Mouse (Mus musculus) CH12.LX (cell line): ENCODE results near the gene Fam3c. TPM values are rescaled to one million over a fixed set of nuclear protein-coding genes. Genes with fewer than 3 reads are reported as not detected.

Experiments
- DNase-seq: peaks from one replicate; pipeline ENCODE4 v3.0.0-alpha.2; 2013; ENCODE audit errors: extremely low read depth
- H3K27ac ChIP-seq: 2 replicates; pipeline ENCODE4 v1.5.1; 2012; ENCODE audit warnings: low read depth, mild to moderate bottlenecking, control low read depth, moderate library complexity; ENCODE audit not compliant: insufficient read depth
- H3K27me3 ChIP-seq: replicated peaks from 2 replicates; pipeline ENCODE3; 2012; ENCODE audit warnings: inconsistent platforms
- H3K36me3 ChIP-seq, 2 experiments: replicated peaks in 1 of 2; 2 replicates each; pipeline versions ENCODE3 to v1.6.1; 2012; ENCODE audit warnings: inconsistent platforms in 1 of 2, low read length in 1 of 2, mild to moderate bottlenecking in 1 of 2, mixed read lengths in 1 of 2, moderate library complexity in 1 of 2; ENCODE audit not compliant: control insufficient read depth in 1 of 2, insufficient read depth in 1 of 2
- H3K4me1 ChIP-seq, 2 experiments: 2 replicates each; pipeline ENCODE4 v1.6.1; 2012; ENCODE audit warnings: inconsistent platforms in 1 of 2, moderate library complexity in 1 of 2; ENCODE audit not compliant: insufficient read depth in 2 of 2, control insufficient read depth in 1 of 2
- H3K4me2 ChIP-seq: 2 replicates; pipeline ENCODE4 v1.6.1; 2012; ENCODE audit warnings: low read depth, mild to moderate bottlenecking, control low read depth; ENCODE audit not compliant: poor library complexity, insufficient read depth, severe bottlenecking
- H3K4me3 ChIP-seq, 3 experiments: fragments of 150-350 bp in 1 of 3; sonication (generic) in 1 of 3; replicated peaks in 1 of 3; 2 replicates each; pipeline versions ENCODE3 to v1.5.1; 2011 to 2012; ENCODE audit warnings: low read depth in 2 of 3, low read length in 2 of 3, mild to moderate bottlenecking in 2 of 3, moderate library complexity in 2 of 3, control low read depth in 1 of 3, improper control_type of control experiment in 1 of 3, inconsistent platforms in 1 of 3, mixed read lengths in 1 of 3; ENCODE audit not compliant: poor library complexity in 1 of 3
- H3K79me2 ChIP-seq: replicated peaks from 2 replicates; pipeline ENCODE4 v1.6.1; 2012; ENCODE audit warnings: mild to moderate bottlenecking, moderate library complexity; ENCODE audit not compliant: control insufficient read depth, poor library complexity, insufficient read depth, severe bottlenecking; ENCODE audit errors: extremely low read depth
- H3K9ac ChIP-seq: 2 replicates; pipeline ENCODE4 v1.6.1; 2012; ENCODE audit warnings: low read depth, mild to moderate bottlenecking, control low read depth, moderate library complexity; ENCODE audit not compliant: insufficient read depth
- H3K9me3 ChIP-seq: replicated peaks from 2 replicates; pipeline ENCODE3; 2012; ENCODE audit warnings: low read length, inconsistent platforms, mixed read lengths
- BHLHE40 ChIP-seq: IDR thresholded peaks from 2 replicates; pipeline ENCODE4 v1.6.1; 2011; ENCODE audit warnings: mild to moderate bottlenecking, low read depth, low read length, improper control_type of control experiment
- CHD1 ChIP-seq: IDR thresholded peaks from 2 replicates; pipeline ENCODE4 v1.6.1; 2012; ENCODE audit warnings: low read depth, low read length, improper control_type of control experiment, inconsistent platforms
- CHD2 ChIP-seq: IDR thresholded peaks from 2 replicates; pipeline ENCODE4 v1.6.1; 2011; ENCODE audit warnings: low read length, improper control_type of control experiment
- CTCF ChIP-seq, 2 experiments: IDR thresholded peaks in 1 of 2; conservative IDR thresholded peaks in 1 of 2; 2 replicates each; pipeline ENCODE4 v1.5.1; 2011 to 2012; ENCODE audit warnings: low read depth in 2 of 2, low read length in 2 of 2, improper control_type of control experiment in 1 of 2, inconsistent platforms in 1 of 2, mild to moderate bottlenecking in 1 of 2, moderate library complexity in 1 of 2
- E2F4 ChIP-seq: IDR thresholded peaks from 2 replicates; pipeline ENCODE4 v1.6.1; 2011; ENCODE audit warnings: low read depth, low read length, improper control_type of control experiment; ENCODE audit not compliant: insufficient replicate concordance
- ELF1 ChIP-seq: IDR thresholded peaks from 2 replicates; pipeline ENCODE4 v1.6.1; 2014; ENCODE audit warnings: low read depth, mild to moderate bottlenecking, inconsistent platforms, low read length, improper control_type of control experiment
- ETS1 ChIP-seq: conservative IDR thresholded peaks from 2 replicates; pipeline ENCODE4 v1.6.1; 2012; ENCODE audit warnings: low read depth, mild to moderate bottlenecking, inconsistent platforms, low read length, improper control_type of control experiment, moderate library complexity
- MAX ChIP-seq: IDR thresholded peaks from 2 replicates; pipeline ENCODE4 v1.6.1; 2011; ENCODE audit warnings: low read length, improper control_type of control experiment
- MAZ ChIP-seq: IDR thresholded peaks from 2 replicates; pipeline ENCODE4 v1.6.1; 2012; ENCODE audit warnings: low read depth, mild to moderate bottlenecking, inconsistent platforms, low read length, improper control_type of control experiment, moderate library complexity
- MEF2A ChIP-seq: IDR thresholded peaks from 2 replicates; pipeline ENCODE4 v1.6.1; 2014; ENCODE audit warnings: low read depth, mild to moderate bottlenecking, inconsistent platforms, low read length, improper control_type of control experiment, borderline replicate concordance
- MXI1 ChIP-seq: IDR thresholded peaks from 2 replicates; pipeline ENCODE4 v1.6.1; 2011; ENCODE audit warnings: mild to moderate bottlenecking, low read depth, low read length, improper control_type of control experiment
- MYC ChIP-seq: IDR thresholded peaks from 2 replicates; pipeline ENCODE4 v1.6.1; 2011; ENCODE audit warnings: low read depth, mild to moderate bottlenecking, improper control_type of control experiment, low read length
- NELFE ChIP-seq: IDR thresholded peaks from 2 replicates; pipeline ENCODE4 v1.6.1; 2011; ENCODE audit warnings: low read depth, low read length, improper control_type of control experiment
- NRF1 ChIP-seq: IDR thresholded peaks from 2 replicates; pipeline ENCODE4 v1.6.1; 2014; ENCODE audit warnings: low read depth, mild to moderate bottlenecking, inconsistent platforms, low read length, improper control_type of control experiment, moderate library complexity
- POLR2AphosphoS2 ChIP-seq: IDR thresholded peaks from 2 replicates; pipeline ENCODE4 v1.6.1; 2011; ENCODE audit warnings: low read depth, low read length, improper control_type of control experiment
- SIN3A ChIP-seq: IDR thresholded peaks from 2 replicates; pipeline ENCODE4 v1.6.1; 2012; ENCODE audit warnings: low read length, improper control_type of control experiment, inconsistent platforms
- UBTF ChIP-seq: IDR thresholded peaks from 2 replicates; pipeline ENCODE4 v1.6.1; 2012; ENCODE audit warnings: low read depth, mild to moderate bottlenecking, inconsistent platforms, low read length, improper control_type of control experiment, moderate library complexity
- USF1 ChIP-seq: IDR thresholded peaks from 2 replicates; pipeline ENCODE4 v1.6.1; 2014; ENCODE audit warnings: low read depth, mild to moderate bottlenecking, inconsistent platforms, low read length, improper control_type of control experiment
- ZC3H11A ChIP-seq: IDR thresholded peaks from 2 replicates; pipeline ENCODE4 v1.6.1; 2012; ENCODE audit warnings: low read depth, mild to moderate bottlenecking, inconsistent platforms, low read length, improper control_type of control experiment
- ZMIZ1 ChIP-seq: IDR thresholded peaks from 2 replicates; pipeline ENCODE4 v1.6.1; 2012; ENCODE audit warnings: low read depth, mild to moderate bottlenecking, inconsistent platforms, low read length, improper control_type of control experiment
- dilution Hi-C: fragments of 300-500 bp; cut with MboI; formaldehyde crosslinking; loops from 2 replicates; pipeline ENCODE4 v1.14.3; 2020; ENCODE audit warnings: low sequenced_read_pairs; ENCODE audit not compliant: extremely low pct_unique_long_range_greater_than_20kb, extremely low pct_ligation_motif_present
- in situ Hi-C: fragments of 300-500 bp; cut with MboI; formaldehyde crosslinking; loops from 3 replicates; pipeline ENCODE4 v1.14.3; 2019; ENCODE audit warnings: low sequenced_read_pairs, low pct_ligation_motif_present, low pct_unique_long_range_greater_than_20kb, mixed read lengths
- polyA plus RNA-seq: library from polyadenylated mRNA; unstranded; fragments of >175 nt; gene quantifications from 2 replicates; pipeline ENCODE4 v1.2.1, GENCODE M21; 2012; ENCODE audit warnings: low read depth; ENCODE audit not compliant: insufficient read length
- total RNA-seq, 2 experiments: library from RNA; depleted of rRNA; stranded (reverse); fragments of 300-350 nt in 1 of 2; fragments of >200 nt in 1 of 2; gene quantifications; 2 replicates each; pipeline ENCODE4 v1.2.3; 2012 to 2014

The Fam3c gene
- total and polyA plus RNA-seq, 3 experiments, result 61.9 to 155 (median 95.9) TPM

GRCm38 (mm10) chr6:22292056-22292455 lies 64.0 kb downstream of the Fam3c start (continued):
- TF ChIP-seq NRF1, result no peak

GRCm38 (mm10) chr6:22290790-22291189 lies 65.3 kb downstream of the Fam3c start:
- Histone ChIP-seq H3K4me3 (peak overlapping the region; percentile 30 to 80 (median 60)), H3K9me3 (no peaks in the 10 kb centered on the region), H3K4me2 (peak overlapping the region; percentile 30), H3K27me3 (no peaks in the 10 kb centered on the region), H3K79me2 (peaks cover 46% of the 10 kb centered on the region), H3K9ac (peak overlapping the region; percentile 78), H3K36me3 (peaks cover 10 to 24% of the 10 kb centered on the region in 2 experiments), H3K4me1 (peaks cover 4 to 29% of the 10 kb centered on the region in 2 experiments; a peak in 3 of 4 replicates), H3K27ac (peak overlapping the region; percentile 62)
- no peak for TF ChIP-seq CHD1
- TF ChIP-seq MAZ, result 0 out of 2 replicates have a peak, but pooled peaks have one; percentile 24
- TF ChIP-seq UBTF, result no peak
- no peak for TF ChIP-seq BHLHE40
- peak; percentile 72 for TF ChIP-seq MXI1
- no peak for TF ChIP-seq CTCF (conservative IDR thresholded peaks at IDR 0.05 in 1 of 2, IDR thresholded peaks at IDR 0.05 in 1 of 2; ENCODE audit: low read depth in 2 of 2, low read length in 2 of 2)
- TF ChIP-seq MEF2A, result no peak
- no peak for TF ChIP-seq NRF1
- TF ChIP-seq MYC, result no peak
- TF ChIP-seq USF1, result no peak
- no peak for TF ChIP-seq ELF1
- TF ChIP-seq E2F4, result no peak
- no peak for TF ChIP-seq NELFE
- 0 out of 2 replicates have a peak, but pooled peaks have one; percentile 28 for TF ChIP-seq MAX
- TF ChIP-seq CHD2, result no peak
- TF ChIP-seq ETS1, result no peak
- no peak for TF ChIP-seq POLR2AphosphoS2
- TF ChIP-seq ZC3H11A, result no peak
- peak; percentile 9; the same call in 1 of the 2 replicates for TF ChIP-seq SIN3A
- no peak for TF ChIP-seq ZMIZ1
- DNase-seq, result no peak
- in situ Hi-C loops (no loop called here), dilution Hi-C loops (no loop called here)
